Comparison of ENCODE assay signal across 1 mouse cellular context in genomic region chr2:74733317-74733661, GRCm38 (mm10).
TF ChIP-seq lines count a peak whose summit lies in the region.

No protein-coding gene starts in this region.

TF ChIP-seq in CH12.LX, 34 proteins besides CTCF, POLR2A, EP300 and RAD21 (continued from another document):
- TF ChIP-seq IRF4 (IDR thresholded peaks at IDR 0.05; ENCODE audit: low read depth, low read length) (no peak), USF2 (conservative IDR thresholded peaks at IDR 0.05; ENCODE audit: low read depth, low read length) (no peak), HCFC1 (IDR thresholded peaks at IDR 0.05; ENCODE audit: low read depth, low read length) (0 out of 2 replicates have a peak, but pooled peaks have one; percentile 8), JUN (IDR thresholded peaks at IDR 0.05; ENCODE audit: insufficient read depth, low read depth, low read length) (no peak), ZC3H11A (IDR thresholded peaks at IDR 0.05; ENCODE audit: low read depth, low read length) (no peak), SMC3 (IDR thresholded peaks at IDR 0.05; ENCODE audit: low read depth, low read length) (no peak), NELFE (IDR thresholded peaks at IDR 0.05; ENCODE audit: low read depth, low read length) (no peak), CHD1 (IDR thresholded peaks at IDR 0.05; ENCODE audit: low read depth, low read length) (no peak), KAT2A (IDR thresholded peaks at IDR 0.05; ENCODE audit: insufficient replicate concordance, low read length) (no peak), MXI1 (IDR thresholded peaks at IDR 0.05; ENCODE audit: low read depth, low read length) (peak; percentile 31; the same call in 1 of the 2 replicates), MEF2A (IDR thresholded peaks at IDR 0.05; ENCODE audit: borderline replicate concordance, low read depth, low read length) (no peak), POLR2AphosphoS2 (IDR thresholded peaks at IDR 0.05; ENCODE audit: low read depth, low read length) (no peak), CHD2 (IDR thresholded peaks at IDR 0.05; ENCODE audit: low read length) (no peak), TBP (conservative IDR thresholded peaks at IDR 0.05; ENCODE audit: low read depth, low read length) (no peak), GABPA (IDR thresholded peaks at IDR 0.05; ENCODE audit: insufficient replicate concordance, low read depth, low read length) (no peak), ZKSCAN1 (IDR thresholded peaks at IDR 0.05; ENCODE audit: borderline replicate concordance, low read depth, low read length) (no peak), PAX5 (IDR thresholded peaks at IDR 0.05; ENCODE audit: low read length) (no peak), RCOR1 (conservative IDR thresholded peaks at IDR 0.05; ENCODE audit: low read depth, low read length) (no peak), MAFK (IDR thresholded peaks at IDR 0.05; ENCODE audit: insufficient replicate concordance, low read length) (no peak), ETS1 (conservative IDR thresholded peaks at IDR 0.05; ENCODE audit: low read depth, low read length) (no peak), TCF12 (IDR thresholded peaks at IDR 0.05; ENCODE audit: low read depth, low read length) (0 out of 2 replicates have a peak, but pooled peaks have one; percentile 45), JUND (conservative IDR thresholded peaks at IDR 0.05; ENCODE audit: low read depth, low read length) (no peak), SIN3A (IDR thresholded peaks at IDR 0.05; ENCODE audit: low read length) (no peak), MAX (IDR thresholded peaks at IDR 0.05; ENCODE audit: low read length) (no peak), USF1 (IDR thresholded peaks at IDR 0.05; ENCODE audit: low read depth, low read length) (no peak), E2F4 (IDR thresholded peaks at IDR 0.05; ENCODE audit: insufficient replicate concordance, low read depth, low read length) (no peak), UBTF (IDR thresholded peaks at IDR 0.05; ENCODE audit: low read depth, low read length) (no peak), ZMIZ1 (IDR thresholded peaks at IDR 0.05; ENCODE audit: low read depth, low read length) (no peak), MYC (IDR thresholded peaks at IDR 0.05; ENCODE audit: low read depth, low read length) (no peak), MAZ (IDR thresholded peaks at IDR 0.05; ENCODE audit: low read depth, low read length) (no peak), ELF1 (IDR thresholded peaks at IDR 0.05; ENCODE audit: low read depth, low read length) (no peak)
